Mouse (Mus musculus) activated CD4-positive, CD25-positive, alpha-beta regulatory T cell (primary cell): ENCODE results near the gene Ccser2. TPM values are rescaled to one million over a fixed set of nuclear protein-coding genes. Genes with fewer than 3 reads are reported as not detected.

Experiments used
- polyA plus RNA-seq, 2 experiments: library from polyadenylated mRNA; unstranded; fragments of 100-300 nt; shearing (Covaris generic); gene quantifications; one replicate each; pipeline ENCODE4 v1.2.1; 2017

Ccser2 gene
- polyA plus RNA-seq, result 10 to 100 TPM; 34.3 to 43.1 TPM

GRCm38 (mm10) chr14:36968628-36969147 is at the start of gene Ccser2:
Gene Ccser2, minus strand, starts transcription at chr14:36968777.

Other genes starting within 250 kb of the Ccser2 start
- gene Rgr, start 80.2 kb upstream of the Ccser2 start, polyA plus RNA-seq, result under 1 TPM in 1 of 2 experiments, not detected in 1; 0.22 TPM
- gene Lrit1, start 86.1 kb upstream of the Ccser2 start, polyA plus RNA-seq, result not detected
- gene Lrit2, start 99.2 kb upstream of the Ccser2 start, polyA plus RNA-seq, result not detected
- gene Cdhr1, start 129.6 kb upstream of the Ccser2 start, polyA plus RNA-seq, result not detected
- gene 2610528A11Rik, start 145.2 kb upstream of the Ccser2 start, polyA plus RNA-seq, result under 1 TPM in 1 of 2 experiments, not detected in 1; 0.42 TPM
- 100 to 1,000 TPM; 230 to 267 TPM for gene Ghitm, start 166.5 kb upstream of the Ccser2 start, polyA plus RNA-seq